Mouse (Mus musculus) stomach, postnatal 0 days (tissue): ENCODE data around the gene Hnrnph2. TPM values are rescaled to one million over a fixed set of nuclear protein-coding genes. Genes with fewer than 3 reads are reported as not detected.

ENCODE experiments used
- ATAC-seq: fragments of 200-750 bp; cut with Nextera tagmentation; 2 replicates; pipeline ENCODE4 v1.8.0; 2017; ENCODE audit not compliant: low FRiP score, low TSS enrichment
- DNase-seq: peaks from one replicate; pipeline ENCODE4 v3.0.0-alpha.2; 2016; ENCODE audit warnings: low spot score
- H3K27ac ChIP-seq: fragments of 300-500 bp; sonication (generic); replicated peaks from 2 replicates; pipeline ENCODE4 v1.5.1; 2014; ENCODE audit warnings: mild to moderate bottlenecking, control low read depth
- H3K27me3 ChIP-seq: fragments of 300-500 bp; sonication (generic); 2 replicates; pipeline ENCODE4 v1.6.1; 2014; ENCODE audit warnings: low read length; ENCODE audit not compliant: control insufficient read depth, insufficient read depth
- H3K36me3 ChIP-seq: fragments of 300-500 bp; sonication (generic); 2 replicates; pipeline ENCODE4 v1.6.1; 2014; ENCODE audit warnings: low read length, mixed read lengths; ENCODE audit not compliant: control insufficient read depth, insufficient read depth
- H3K4me1 ChIP-seq: fragments of 300-500 bp; sonication (generic); replicated peaks from 2 replicates; pipeline ENCODE4 v1.6.1; 2014; ENCODE audit warnings: antibody characterized with exemption; ENCODE audit not compliant: control insufficient read depth, insufficient read depth
- H3K4me2 ChIP-seq: fragments of 300-500 bp; sonication (generic); replicated peaks from 2 replicates; pipeline ENCODE4 v1.6.1; 2014; ENCODE audit warnings: low read depth, mild to moderate bottlenecking, control low read depth, moderate library complexity
- H3K4me3 ChIP-seq: fragments of 300-500 bp; sonication (generic); 2 replicates; pipeline ENCODE4 v1.5.1; 2014; ENCODE audit warnings: low read depth, low read length, control low read depth
- H3K9ac ChIP-seq: fragments of 300-500 bp; sonication (generic); 2 replicates; pipeline ENCODE4 v1.6.1; 2014; ENCODE audit warnings: mild to moderate bottlenecking, low read length, control low read depth, mixed read lengths
- H3K9me3 ChIP-seq: fragments of 300-500 bp; sonication (generic); 2 replicates; pipeline ENCODE4 v1.6.1; 2016; ENCODE audit warnings: low read length; ENCODE audit not compliant: control insufficient read depth
- CTCF ChIP-seq: IDR thresholded peaks from 2 replicates; pipeline ENCODE4 v1.5.1; 2016; ENCODE audit warnings: antibody characterized with exemption, low read depth, mild to moderate bottlenecking, moderate library complexity
- EP300 ChIP-seq: optimal IDR thresholded peaks from 2 replicates; pipeline ENCODE3; 2016; ENCODE audit warnings: antibody characterized with exemption
- WGBS: fragments of 180-500 bp; shearing (Covaris S2); extraction: QIAGEN DNeasy Blood & Tissue Kit; methylation state at CpG from one replicate; pipeline ENCODE4 v1.1.7; 2014; 5-methylcytosine and 5-hydroxymethylcytosine counted together
- polyA plus RNA-seq: library from polyadenylated mRNA; unstranded; fragments of >200 nt; fragmentation: Nextera tagmentation; extraction: Ambion mirVana; gene quantifications from 2 replicates; pipeline ENCODE4 v1.2.1, GENCODE M21; 2015

The Hnrnph2 gene
- polyA plus RNA-seq, 1 experiment from 2014 or later, result 65.3 TPM

DNA sequence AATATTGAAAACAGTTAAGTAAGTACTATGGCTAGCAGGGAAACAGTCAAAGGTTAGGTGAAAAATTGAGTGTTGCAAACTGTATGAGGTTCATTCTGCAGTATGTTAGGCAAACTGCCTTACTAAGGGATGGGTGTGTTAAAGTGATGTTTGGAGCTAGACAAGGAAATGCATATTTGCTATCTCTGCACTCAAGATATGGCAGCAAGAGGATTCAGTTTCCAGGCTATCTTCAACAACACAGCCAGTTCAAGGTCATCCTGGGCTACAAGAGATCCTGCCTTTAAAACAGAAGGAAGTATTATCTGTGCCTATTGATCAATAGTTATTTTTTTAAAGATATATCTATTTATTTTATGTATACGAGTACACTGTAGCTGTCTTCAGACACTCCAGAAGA is 45.4 kb downstream of the Hnrnph2 start:
- no peak for ATAC-seq

DNA sequence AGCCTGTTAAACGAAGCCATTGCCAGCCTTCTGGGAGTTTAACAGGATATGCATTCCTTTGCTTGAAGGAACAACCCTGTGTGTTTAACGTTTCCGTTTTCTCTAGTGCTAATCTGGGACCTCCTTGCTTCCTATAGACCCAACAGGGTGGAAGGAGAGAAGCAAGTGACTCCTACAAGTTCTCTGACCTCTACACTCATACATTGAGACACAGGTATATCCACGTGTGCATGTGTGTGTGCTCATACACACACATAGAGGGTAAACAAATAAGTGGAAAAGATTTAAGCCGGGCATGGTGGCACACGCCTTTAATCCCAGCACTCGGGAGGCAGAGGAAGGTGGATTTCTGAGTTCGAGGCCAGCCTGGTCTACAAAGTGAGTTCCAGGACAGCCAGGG is 46.4 kb downstream of the Hnrnph2 start:
- no peak overlapping the region for H3K4me2 ChIP-seq
- no peak overlapping the region for H3K27ac ChIP-seq
- TF ChIP-seq EP300 (no peak), CTCF (no peak)
- H3K4me1 ChIP-seq, result no peaks in the 10 kb centered on the region
- H3K27me3 ChIP-seq, result no peaks in the 10 kb centered on the region
- H3K9ac ChIP-seq, result no peak overlapping the region
- H3K9me3 ChIP-seq, result no peaks in the 10 kb centered on the region
- 46% methylated on average over 8 of the region's 8 CpGs for WGBS
- H3K36me3 ChIP-seq, result no peaks in the 10 kb centered on the region
- DNase-seq (no peak), ATAC-seq (no peak)
- H3K4me3 ChIP-seq, result no peak overlapping the region

More for the DNA sequence above, 45.4 kb downstream of the Hnrnph2 start:
- Histone ChIP-seq H3K9ac (no peak overlapping the region), H3K4me3 (no peak overlapping the region), H3K36me3 (no peaks in the 10 kb centered on the region), H3K4me1 (no peaks in the 10 kb centered on the region), H3K27me3 (no peaks in the 10 kb centered on the region), H3K4me2 (no peak overlapping the region), H3K9me3 (no peaks in the 10 kb centered on the region), H3K27ac (no peak overlapping the region)
- WGBS, result 83% methylated on average over 1 of the region's 1 CpGs
- no peak for TF ChIP-seq EP300
- no peak for TF ChIP-seq CTCF
- DNase-seq, result no peak

DNA sequence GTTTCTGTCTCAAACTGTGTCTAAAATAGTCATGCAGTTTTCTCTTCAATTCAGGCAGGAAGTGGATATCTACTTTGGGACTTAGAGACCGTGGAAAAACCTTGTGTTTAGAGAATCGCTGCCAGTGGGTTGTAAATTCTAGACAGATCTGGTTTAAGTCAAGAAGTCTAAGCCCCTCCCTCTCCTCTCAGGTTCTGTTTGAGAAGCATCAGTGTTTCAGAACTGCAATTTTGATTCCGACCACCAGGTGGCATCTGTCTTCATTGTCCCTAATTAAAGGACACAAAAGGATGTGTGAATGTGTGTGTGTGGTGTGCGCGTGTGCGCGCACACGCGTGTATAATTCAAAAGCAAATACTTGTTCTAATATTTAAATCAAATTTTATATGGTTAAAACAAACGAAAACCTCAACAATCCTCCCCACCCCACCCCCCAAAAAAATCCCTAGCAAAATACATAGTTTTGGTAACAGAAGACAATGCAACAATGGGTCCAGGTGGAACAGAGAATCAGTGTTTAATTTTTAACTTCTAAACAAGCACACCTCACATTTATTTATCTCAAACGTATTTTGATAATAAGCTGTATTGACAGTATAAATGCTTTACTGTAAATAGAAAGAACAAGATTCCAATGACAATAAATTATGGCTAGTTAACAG is 47.2 kb downstream of the Hnrnph2 start:
- Histone ChIP-seq H3K9ac (no peak overlapping the region), H3K27me3 (no peaks in the 10 kb centered on the region), H3K4me1 (no peaks in the 10 kb centered on the region), H3K27ac (no peak overlapping the region), H3K4me3 (no peak overlapping the region), H3K9me3 (no peaks in the 10 kb centered on the region), H3K4me2 (no peak overlapping the region), H3K36me3 (no peaks in the 10 kb centered on the region)
- peak; percentile 79 for TF ChIP-seq CTCF
- TF ChIP-seq EP300, result no peak
- ATAC-seq, result peak; percentile 54; the same call in 1 of the 2 replicates
- WGBS, result 15% methylated on average over 11 of the region's 11 CpGs
- DNase-seq, result peak; percentile 58

DNA sequence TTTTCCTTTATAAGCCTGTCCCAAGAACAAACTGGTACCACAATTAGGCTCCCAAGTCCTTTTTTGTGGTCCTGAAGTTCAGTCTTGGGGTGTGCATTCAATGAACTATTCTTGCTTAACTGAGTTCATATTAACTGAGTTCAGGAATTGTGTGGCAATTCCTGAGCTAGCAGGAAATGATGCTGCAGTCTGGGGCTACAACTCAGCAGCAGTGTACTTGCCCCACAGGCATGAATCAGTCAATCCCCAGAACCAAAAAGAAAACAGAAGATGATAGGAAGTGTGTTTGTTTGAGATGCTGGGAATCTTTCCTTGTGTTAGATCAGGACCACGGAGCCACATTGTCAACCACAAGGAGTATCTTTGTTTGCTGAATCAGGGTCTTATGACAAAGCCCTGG is 51.1 kb downstream of the Hnrnph2 start:
- no peak for TF ChIP-seq EP300
- no peak for TF ChIP-seq CTCF
- ATAC-seq, result no peak
- H3K27ac ChIP-seq, result no peak overlapping the region
- no peaks in the 10 kb centered on the region for H3K4me1 ChIP-seq
- no peaks in the 10 kb centered on the region for H3K27me3 ChIP-seq
- H3K4me3 ChIP-seq, result no peak overlapping the region
- H3K9me3 ChIP-seq, result no peaks in the 10 kb centered on the region
- 68% methylated on average over 1 of the region's 1 CpGs for WGBS
- no peak overlapping the region for H3K9ac ChIP-seq
- H3K4me2 ChIP-seq, result no peak overlapping the region
- H3K36me3 ChIP-seq, result no peaks in the 10 kb centered on the region
- DNase-seq, result no peak

Other genes with a start within 250 kb of the Hnrnph2 start
- gene Drp2, start 196.6 kb upstream of the Hnrnph2 start, polyA plus RNA-seq, result 0.35 and 0.41 TPM in 2 replicates
- not detected in 2 replicates for gene Taf7l, start 124.7 kb upstream of the Hnrnph2 start, polyA plus RNA-seq
- gene Timm8a1, start 59.3 kb upstream of the Hnrnph2 start, polyA plus RNA-seq, result 63.1 and 63.4 TPM in 2 replicates
- gene Btk, start 17.6 kb upstream of the Hnrnph2 start, polyA plus RNA-seq, result 0.72 and 0.74 TPM in 2 replicates
- gene Rpl36a, start 15.5 kb upstream of the Hnrnph2 start, polyA plus RNA-seq, result 419 and 471 TPM in 2 replicates
- 3.6 and 3.9 TPM in 2 replicates for gene Gla, start 54 bp upstream of the Hnrnph2 start, polyA plus RNA-seq
- 1.3 and 1.4 TPM in 2 replicates for gene Armcx4, start 85.3 kb downstream of the Hnrnph2 start, polyA plus RNA-seq
- gene Armcx1, start 116.8 kb downstream of the Hnrnph2 start, polyA plus RNA-seq, result 14.9 and 15.2 TPM in 2 replicates
- 8.7 and 9.9 TPM in 2 replicates for gene Armcx6, start 150.2 kb downstream of the Hnrnph2 start, polyA plus RNA-seq
- 38.8 and 40.0 TPM in 2 replicates for gene Armcx3, start 155.4 kb downstream of the Hnrnph2 start, polyA plus RNA-seq
- 19.3 and 19.9 TPM in 2 replicates for gene Armcx2, start 208.0 kb downstream of the Hnrnph2 start, polyA plus RNA-seq